Mouse (Mus musculus): ENCODE results near the gene Tmem163.

The Tmem163 gene

DNA sequence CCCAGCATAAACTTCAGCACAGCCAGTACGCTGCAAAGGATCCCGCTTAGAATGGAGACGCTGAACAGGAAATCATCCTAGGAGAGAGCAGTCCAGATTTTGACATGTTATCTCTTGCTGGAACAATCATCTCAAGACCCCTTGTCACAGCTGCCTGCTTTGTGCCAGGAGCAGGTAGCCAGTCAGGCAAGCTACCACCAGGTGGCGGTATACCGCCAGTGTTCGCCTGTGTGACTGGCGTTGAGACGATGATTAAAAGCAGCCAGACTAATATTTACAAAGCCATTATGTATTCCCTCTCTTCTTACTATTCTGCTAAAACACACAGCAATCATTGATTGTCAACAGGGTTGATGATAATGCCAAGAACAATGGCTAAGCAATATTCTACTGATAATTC lies 179.1 kb downstream of the Tmem163 start:
- DNase-seq (ENCODE audit: low spot score in 2 of 2): peak; percentile 82 to 89

DNA sequence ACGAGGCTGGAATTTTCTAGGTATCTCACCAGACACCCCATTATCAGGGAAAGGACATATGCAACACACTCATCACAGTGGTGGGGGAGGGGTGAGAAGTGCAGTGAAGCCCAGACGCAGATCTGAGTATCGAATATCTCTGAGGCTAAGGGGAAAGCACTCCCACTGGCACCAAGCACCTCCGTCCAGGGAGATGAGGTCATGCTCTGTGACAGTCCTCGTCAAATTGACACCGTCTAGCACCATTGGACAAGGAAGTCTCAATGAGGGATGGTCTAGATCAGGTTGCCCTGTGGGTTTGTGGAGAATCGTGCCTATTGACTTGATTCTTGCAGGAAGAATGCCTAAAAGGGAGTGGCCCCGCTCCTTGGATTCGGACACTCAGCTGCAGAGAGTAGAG lies 180.6 kb downstream of the Tmem163 start:
- no peak for DNase-seq (ENCODE audit: low spot score in 2 of 2)

- peak in 1 of 2 experiments; percentile 53 for DNase-seq (ENCODE audit: low spot score in 2 of 2)
Measured at GRCm38 (mm10) chr1:127496737-127497543, 182.4 kb downstream of the Tmem163 start.

GRCm38 (mm10) chr1:127487161-127487560 lies 192.2 kb downstream of the Tmem163 start:
- DNase-seq (ENCODE audit: low spot score in 2 of 2): peak in 1 of 2 experiments; percentile 74

DNA sequence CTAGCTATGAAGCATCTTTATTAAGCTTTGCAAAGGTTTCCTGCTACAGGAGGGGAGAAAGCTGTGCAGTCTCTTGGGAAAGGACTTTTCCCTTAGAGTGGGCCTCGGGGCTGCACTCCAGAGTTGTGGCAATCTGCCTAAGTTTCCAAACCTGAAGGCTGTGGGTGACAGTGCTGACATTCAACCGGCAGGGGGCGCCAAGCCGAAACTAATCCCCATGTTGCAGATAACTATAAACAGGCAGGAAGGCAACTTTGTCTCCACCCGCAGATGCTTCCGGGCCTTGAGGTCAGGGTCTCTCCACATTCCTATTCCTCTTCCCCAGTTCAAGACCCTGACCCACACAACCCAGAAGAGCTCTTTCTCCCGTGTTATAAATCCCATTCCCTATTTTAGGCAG lies 194.5 kb downstream of the Tmem163 start:
- peak; percentile 61 to 73 for DNase-seq (ENCODE audit: low spot score in 2 of 2)

GRCm38 (mm10) chr1:127484188-127484587 lies 195.2 kb downstream of the Tmem163 start:
- peak in 1 of 2 experiments; percentile 50 for DNase-seq (ENCODE audit: low spot score in 2 of 2)

- DNase-seq (ENCODE audit: low spot score in 2 of 2): no peak
Measured at GRCm38 (mm10) chr1:127482911-127483310, 196.4 kb downstream of the Tmem163 start.

DNA sequence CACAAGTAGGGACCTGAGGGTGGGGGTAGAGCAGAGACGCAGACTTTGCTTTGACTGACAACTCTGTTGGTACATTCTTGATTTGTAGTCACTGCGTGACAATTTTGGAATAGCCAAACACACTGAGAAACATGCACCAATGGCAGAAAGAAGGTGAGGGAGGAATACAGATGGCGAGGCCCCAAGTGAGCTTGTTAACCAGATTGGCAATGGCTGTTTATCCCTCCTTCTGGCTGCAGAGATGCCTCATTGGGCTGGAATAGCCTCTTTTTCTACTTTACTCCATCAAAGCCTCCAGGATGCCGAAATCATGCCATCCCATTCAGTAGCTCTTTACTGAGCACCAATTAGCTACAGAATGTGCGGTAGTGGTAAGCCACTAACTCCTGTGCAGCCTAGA lies 203.6 kb downstream of the Tmem163 start:
- DNase-seq (ENCODE audit: low spot score in 2 of 2): no peak

GRCm38 (mm10) chr1:127470175-127470574 lies 209.2 kb downstream of the Tmem163 start:
- no peak for DNase-seq (ENCODE audit: low spot score in 2 of 2)

DNA sequence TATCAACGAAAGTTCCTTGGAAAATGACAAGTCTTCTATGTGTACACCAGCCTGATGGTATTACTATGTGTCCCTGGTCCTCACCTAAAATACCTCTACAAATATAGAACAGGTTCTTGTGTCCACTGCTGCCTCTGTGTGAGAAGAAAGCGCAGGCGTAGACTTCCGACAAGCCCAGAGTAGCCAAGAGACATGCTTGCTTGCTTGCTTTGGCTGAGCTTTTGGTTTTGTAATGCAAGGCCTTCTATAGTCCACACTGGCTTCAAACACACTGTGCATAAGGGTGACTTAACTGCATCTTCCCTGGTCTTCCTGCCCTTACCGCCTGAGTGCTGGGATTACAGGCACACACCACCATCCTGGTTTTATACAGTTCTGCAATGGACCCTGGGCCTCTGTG lies 212.1 kb downstream of the Tmem163 start:
- no peak for DNase-seq (ENCODE audit: low spot score in 2 of 2)

DNA sequence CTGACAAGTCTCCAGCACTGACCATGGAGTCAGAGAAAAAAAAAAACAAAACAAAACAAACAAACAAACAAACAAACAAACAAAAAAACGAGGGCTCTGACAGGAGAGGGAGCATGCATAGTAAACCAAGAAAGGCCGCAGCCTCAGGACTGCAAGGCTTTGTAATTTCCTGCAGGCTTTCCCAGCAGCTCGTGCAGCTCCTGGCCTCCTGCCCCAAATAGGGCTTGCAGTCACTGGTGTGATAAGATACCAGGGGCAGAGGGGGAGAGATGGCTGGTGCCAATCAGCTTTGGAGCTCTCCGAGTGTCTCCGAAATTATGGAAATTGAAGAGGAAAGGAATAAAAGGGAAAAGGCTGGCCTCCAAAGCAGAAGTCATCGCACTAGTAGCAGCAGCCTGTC lies 214.1 kb downstream of the Tmem163 start:
- no peak for DNase-seq (ENCODE audit: low spot score in 2 of 2)

GRCm38 (mm10) chr1:127464041-127464440 lies 215.3 kb downstream of the Tmem163 start:
- no peak for DNase-seq (ENCODE audit: low spot score in 2 of 2)

DNA sequence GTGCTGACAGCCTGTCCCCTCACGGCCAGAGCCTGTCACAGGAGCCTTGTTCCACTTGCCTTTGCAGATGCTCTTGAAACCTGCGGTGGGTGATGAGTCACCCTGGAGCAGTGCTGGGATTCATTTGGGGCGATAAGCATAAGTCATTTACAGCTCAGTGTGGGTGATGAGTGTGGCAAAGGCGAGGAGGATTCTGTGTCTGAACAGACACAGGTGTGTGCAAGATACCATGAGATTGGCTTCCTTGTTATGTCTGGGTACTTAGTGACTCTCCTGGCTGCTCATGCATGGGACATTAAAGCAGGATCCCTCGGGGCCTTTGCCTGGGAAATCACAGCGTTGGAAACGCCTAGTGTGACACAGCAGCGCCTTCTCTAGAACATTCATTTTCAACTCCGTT lies 218.3 kb downstream of the Tmem163 start:
- DNase-seq (ENCODE audit: low spot score in 2 of 2): no peak

DNA sequence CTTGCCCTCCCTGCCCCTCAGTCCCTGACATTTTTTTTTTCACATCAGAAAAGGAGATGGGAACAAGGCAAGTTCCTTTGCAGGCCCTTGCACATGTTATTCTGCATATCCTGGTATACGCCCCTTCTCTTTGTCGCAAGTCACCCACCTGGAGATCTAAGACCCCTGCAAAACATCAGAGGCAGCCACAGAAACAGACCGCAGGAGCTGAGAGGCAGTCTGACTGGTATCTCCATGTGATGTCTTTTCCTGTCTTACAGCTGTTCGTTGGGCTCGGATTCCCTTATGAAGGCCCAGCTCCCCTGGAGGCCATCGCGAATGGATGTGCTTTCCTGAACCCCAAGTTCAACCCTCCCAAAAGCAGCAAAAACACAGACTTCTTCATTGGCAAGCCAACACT lies 219.8 kb downstream of the Tmem163 start:
- DNase-seq (ENCODE audit: low spot score in 2 of 2): no peak

DNA sequence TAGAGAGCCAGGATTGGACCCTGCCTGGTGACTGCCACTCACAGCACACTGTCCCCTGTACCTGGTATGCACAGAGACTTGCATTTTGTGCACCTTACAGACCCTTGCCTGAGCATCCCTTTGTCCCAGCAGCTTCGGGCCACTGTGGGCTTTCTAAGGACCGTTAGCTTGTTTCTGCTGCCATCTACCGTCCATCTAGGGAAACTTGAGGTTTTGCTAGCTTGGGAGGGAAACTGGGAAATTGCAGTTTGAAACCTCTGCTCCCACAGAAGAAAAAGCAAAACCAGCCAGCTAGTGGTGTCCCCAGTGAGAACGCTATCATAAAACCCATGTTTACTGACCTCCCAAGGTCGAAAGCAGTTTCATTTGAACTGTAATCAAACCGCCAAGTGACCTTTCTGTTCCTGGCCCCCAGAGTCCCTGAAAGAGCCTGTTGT lies 220.3 kb downstream of the Tmem163 start:
- peak; percentile 76 to 80 for DNase-seq (ENCODE audit: low spot score in 2 of 2)

- DNase-seq (ENCODE audit: low spot score in 2 of 2): no peak
Measured at GRCm38 (mm10) chr1:127453397-127453796, 226.0 kb downstream of the Tmem163 start.

GRCm38 (mm10) chr1:127444836-127445485 lies 234.4 kb downstream of the Tmem163 start:
- no peak for DNase-seq (ENCODE audit: low spot score in 2 of 2)

- DNase-seq (ENCODE audit: low spot score in 2 of 2): no peak
Measured at GRCm38 (mm10) chr1:127442880-127443877, 236.2 kb downstream of the Tmem163 start.

DNA sequence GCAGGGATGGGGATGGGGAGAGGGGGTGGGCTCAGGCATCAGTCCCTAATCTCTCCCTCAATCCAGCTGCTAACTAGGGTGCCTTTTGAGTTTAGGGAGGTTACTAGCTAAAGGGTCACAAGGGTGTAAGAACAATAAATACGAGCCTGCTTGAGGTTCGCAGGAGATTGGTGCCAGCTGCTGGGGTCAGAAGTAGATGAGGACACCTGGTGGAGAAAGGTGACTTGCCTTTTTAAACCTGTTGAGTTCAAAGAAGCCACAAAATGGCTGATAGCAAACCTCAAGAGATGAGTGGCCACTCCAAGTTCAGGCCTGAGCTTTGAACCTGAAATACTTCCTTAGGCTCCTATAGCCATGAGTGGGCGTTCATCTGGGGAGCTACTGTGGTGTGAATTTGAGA lies 237.6 kb downstream of the Tmem163 start:
- no peak for DNase-seq (ENCODE audit: low spot score in 2 of 2)

GRCm38 (mm10) chr1:127441007-127441406 lies 238.3 kb downstream of the Tmem163 start:
- DNase-seq (ENCODE audit: low spot score in 2 of 2): no peak

DNA sequence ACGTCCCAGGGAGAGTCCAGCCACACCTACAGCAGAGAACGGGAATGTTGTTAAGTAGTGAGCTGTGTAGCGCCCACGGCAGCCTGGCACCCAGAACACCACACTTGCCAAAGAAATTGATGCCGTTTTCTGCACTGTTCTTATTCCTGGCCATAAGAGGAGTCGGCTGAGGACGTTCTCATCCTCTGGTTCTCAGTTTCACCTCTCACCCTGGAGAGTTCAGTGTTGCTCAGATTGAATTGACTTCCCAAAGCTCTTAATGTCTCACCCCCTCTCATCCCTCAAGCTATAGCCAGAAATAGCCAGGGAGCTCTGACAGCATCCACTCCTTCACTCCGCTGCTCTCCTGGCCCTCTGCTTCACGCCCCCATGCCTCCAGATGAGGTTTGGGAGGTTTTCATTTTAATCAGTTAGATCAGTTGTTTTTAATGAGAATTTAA lies 239.9 kb downstream of the Tmem163 start:
- no peak for DNase-seq (ENCODE audit: low spot score in 2 of 2)

- no peak for DNase-seq (ENCODE audit: low spot score in 2 of 2)
Measured at GRCm38 (mm10) chr1:127437091-127437490, 242.3 kb downstream of the Tmem163 start.

Data from right cerebral cortex, postnatal 10 days (tissue).